Mouse (Mus musculus) kidney, embryonic 14.5 days (tissue): ENCODE measurements around the gene Mmp7. TPM values are rescaled to one million over a fixed set of nuclear protein-coding genes. Genes with fewer than 3 reads are reported as not detected.

Experiments
- ATAC-seq: fragments of 200-750 bp; cut with Nextera tagmentation; 2 replicates; pipeline ENCODE4 v1.8.0; 2017; ENCODE audit warnings: moderate number of reproducible peaks, mild to moderate bottlenecking, moderate TSS enrichment, moderate library complexity; ENCODE audit not compliant: low FRiP score, low TSS enrichment
- H3K27ac ChIP-seq: fragments of 300-500 bp; sonication (generic); 2 replicates; pipeline ENCODE4 v1.5.1; 2014; ENCODE audit warnings: low read depth, mild to moderate bottlenecking, low read length, moderate library complexity, mixed read lengths
- H3K27me3 ChIP-seq: fragments of 300-500 bp; sonication (generic); 2 replicates; pipeline ENCODE4 v1.6.1; 2014; ENCODE audit warnings: mild to moderate bottlenecking, low read length; ENCODE audit not compliant: control insufficient read depth, insufficient read depth
- H3K36me3 ChIP-seq: fragments of 300-500 bp; sonication (generic); 2 replicates; pipeline ENCODE4 v1.6.1; 2014; ENCODE audit warnings: low read length, mixed read lengths; ENCODE audit not compliant: control insufficient read depth, insufficient read depth
- H3K4me1 ChIP-seq: fragments of 300-500 bp; sonication (generic); 2 replicates; pipeline ENCODE4 v1.6.1; 2014; ENCODE audit warnings: low read length, mixed read lengths; ENCODE audit not compliant: control insufficient read depth, insufficient read depth
- H3K4me2 ChIP-seq: fragments of 300-500 bp; sonication (generic); replicated peaks from 2 replicates; pipeline ENCODE4 v1.6.1; 2014; ENCODE audit warnings: low read depth, mild to moderate bottlenecking, low read length
- H3K4me3 ChIP-seq: fragments of 300-500 bp; sonication (generic); 2 replicates; pipeline ENCODE4 v1.5.1; 2014; ENCODE audit warnings: mild to moderate bottlenecking, low read length
- H3K9ac ChIP-seq: fragments of 300-500 bp; sonication (generic); 2 replicates; pipeline ENCODE4 v1.6.1; 2014; ENCODE audit warnings: low read depth, mild to moderate bottlenecking, low read length, moderate library complexity
- H3K9me3 ChIP-seq: fragments of 300-500 bp; sonication (generic); 2 replicates; pipeline ENCODE4 v1.6.1; 2016; ENCODE audit warnings: low read length; ENCODE audit not compliant: control insufficient read depth
- WGBS: fragments of 180-500 bp; shearing (Covaris S2); extraction: QIAGEN DNeasy Blood & Tissue Kit; methylation state at CpG from one replicate; pipeline ENCODE4 v1.1.7; 2014; 5-methylcytosine and 5-hydroxymethylcytosine counted together
- polyA plus RNA-seq: library from polyadenylated mRNA; unstranded; fragments of >200 nt; fragmentation: Nextera tagmentation; extraction: Ambion mirVana; gene quantifications from 2 replicates; pipeline ENCODE4 v1.2.1, GENCODE M21; 2014

Mmp7 gene
- polyA plus RNA-seq: not detected in 2 replicates

GRCm38 (mm10) chr9:7691790-7692189 is at the start of gene Mmp7:
Mmp7 (plus strand) TSS chr9:7692090.
- Histone ChIP-seq H3K9me3 (no peaks in the 10 kb centered on the region), H3K27ac (no peak within 1 kb of the TSS), H3K4me3 (no peak within 1 kb of the TSS), H3K4me1 (no peaks in the 10 kb centered on the region), H3K27me3 (no peaks in the 10 kb centered on the region), H3K9ac (no peak within 1 kb of the TSS), H3K36me3 (no peaks in the 10 kb centered on the region), H3K4me2 (no peak within 1 kb of the TSS)
- 60% methylated on average over 1 of the region's 1 CpGs for WGBS
- ATAC-seq: no peak

GRCm38 (mm10) chr9:7647901-7648300 is 44.0 kb upstream of the Mmp7 start:
- Histone ChIP-seq H3K4me2 (no peak overlapping the region), H3K27me3 (no peaks in the 10 kb centered on the region), H3K27ac (no peak overlapping the region), H3K4me3 (no peak overlapping the region), H3K4me1 (no peaks in the 10 kb centered on the region), H3K9me3 (no peaks in the 10 kb centered on the region), H3K36me3 (no peaks in the 10 kb centered on the region), H3K9ac (no peak overlapping the region)
- WGBS: 91% methylated on average over 3 of the region's 3 CpGs
- no peak for ATAC-seq

GRCm38 (mm10) chr9:7650397-7651180 is 41.3 kb upstream of the Mmp7 start:
- Histone ChIP-seq H3K9ac (no peak overlapping the region), H3K4me1 (no peaks in the 10 kb centered on the region), H3K36me3 (no peaks in the 10 kb centered on the region), H3K4me3 (no peak overlapping the region), H3K27ac (no peak overlapping the region), H3K9me3 (no peaks in the 10 kb centered on the region), H3K4me2 (no peak overlapping the region), H3K27me3 (no peaks in the 10 kb centered on the region)
- no peak for ATAC-seq
- WGBS: 72% methylated on average over 5 of the region's 5 CpGs

GRCm38 (mm10) chr9:7652351-7653085 is 39.4 kb upstream of the Mmp7 start:
- Histone ChIP-seq H3K4me1 (no peaks in the 10 kb centered on the region), H3K9me3 (no peaks in the 10 kb centered on the region), H3K27me3 (no peaks in the 10 kb centered on the region), H3K36me3 (no peaks in the 10 kb centered on the region), H3K27ac (no peak overlapping the region), H3K9ac (no peak overlapping the region), H3K4me2 (no peak overlapping the region), H3K4me3 (no peak overlapping the region)
- WGBS: 88% methylated on average over 5 of the region's 5 CpGs
- no peak for ATAC-seq

GRCm38 (mm10) chr9:7657946-7658345 is 33.9 kb upstream of the Mmp7 start:
- no peak overlapping the region for H3K27ac ChIP-seq
- 65% methylated on average over 4 of the region's 4 CpGs for WGBS
- no peak overlapping the region for H3K4me3 ChIP-seq
- no peaks in the 10 kb centered on the region for H3K4me1 ChIP-seq
- H3K27me3 ChIP-seq: no peaks in the 10 kb centered on the region
- no peak overlapping the region for H3K4me2 ChIP-seq
- H3K9me3 ChIP-seq: no peaks in the 10 kb centered on the region
- H3K9ac ChIP-seq: no peak overlapping the region
- H3K36me3 ChIP-seq: no peaks in the 10 kb centered on the region
- ATAC-seq: no peak

GRCm38 (mm10) chr9:7659469-7660020 is 32.3 kb upstream of the Mmp7 start:
- no peak overlapping the region for H3K4me2 ChIP-seq
- H3K4me3 ChIP-seq: no peak overlapping the region
- no peak for ATAC-seq
- WGBS: 85% methylated on average over 6 of the region's 6 CpGs
- no peaks in the 10 kb centered on the region for H3K36me3 ChIP-seq
- no peaks in the 10 kb centered on the region for H3K27me3 ChIP-seq
- no peaks in the 10 kb centered on the region for H3K4me1 ChIP-seq
- no peak overlapping the region for H3K27ac ChIP-seq
- no peak overlapping the region for H3K9ac ChIP-seq
- H3K9me3 ChIP-seq: no peaks in the 10 kb centered on the region

- Histone ChIP-seq H3K4me2 (no peak overlapping the region), H3K4me3 (no peak overlapping the region), H3K36me3 (no peaks in the 10 kb centered on the region), H3K27me3 (no peaks in the 10 kb centered on the region), H3K9ac (no peak overlapping the region), H3K4me1 (no peaks in the 10 kb centered on the region), H3K27ac (no peak overlapping the region), H3K9me3 (no peaks in the 10 kb centered on the region)
- no peak for ATAC-seq
- WGBS: 93% methylated on average over 1 of the region's 1 CpGs
Observed at GRCm38 (mm10) chr9:7661371-7661770, 30.5 kb upstream of the Mmp7 start.

- no peaks in the 10 kb centered on the region for H3K36me3 ChIP-seq
- no peaks in the 10 kb centered on the region for H3K4me1 ChIP-seq
- H3K9me3 ChIP-seq: no peaks in the 10 kb centered on the region
- no peak overlapping the region for H3K4me3 ChIP-seq
- ATAC-seq: no peak
- WGBS: 86% methylated on average over 1 of the region's 1 CpGs
- no peak overlapping the region for H3K27ac ChIP-seq
- no peak overlapping the region for H3K4me2 ChIP-seq
- no peaks in the 10 kb centered on the region for H3K27me3 ChIP-seq
- no peak overlapping the region for H3K9ac ChIP-seq
Observed at GRCm38 (mm10) chr9:7669674-7670073, 22.2 kb upstream of the Mmp7 start.

- 88% methylated on average over 9 of the region's 9 CpGs for WGBS
- Histone ChIP-seq H3K4me3 (no peak overlapping the region), H3K27ac (no peak overlapping the region)
Observed at GRCm38 (mm10) chr9:7672985-7673384, 18.9 kb upstream of the Mmp7 start.

More at GRCm38 (mm10) chr9:7672985-7673384, 18.9 kb upstream of the Mmp7 start:
- ATAC-seq: no peak
- no peaks in the 10 kb centered on the region for H3K4me1 ChIP-seq
- no peaks in the 10 kb centered on the region for H3K36me3 ChIP-seq
- no peak overlapping the region for H3K9ac ChIP-seq
- no peaks in the 10 kb centered on the region for H3K9me3 ChIP-seq
- H3K27me3 ChIP-seq: no peaks in the 10 kb centered on the region
- no peak overlapping the region for H3K4me2 ChIP-seq
